Mouse (Mus musculus): ENCODE measurements around the gene Paqr7. TPM values are rescaled to one million over a fixed set of nuclear protein-coding genes. Genes with fewer than 3 reads are reported as not detected.

Gene Paqr7
- polyA plus RNA-seq, 1 experiment from 2014 or later: 0.57 TPM

- Histone ChIP-seq H3K4me2 (replicated peaks; ENCODE audit: low read depth, low read length) (no peak overlapping the region), H3K27ac (ENCODE audit: low read depth, low read length) (no peak overlapping the region)
Measured at GRCm38 (mm10) chr4:134546814-134547705, 50.6 kb downstream of the Paqr7 start.

DNA sequence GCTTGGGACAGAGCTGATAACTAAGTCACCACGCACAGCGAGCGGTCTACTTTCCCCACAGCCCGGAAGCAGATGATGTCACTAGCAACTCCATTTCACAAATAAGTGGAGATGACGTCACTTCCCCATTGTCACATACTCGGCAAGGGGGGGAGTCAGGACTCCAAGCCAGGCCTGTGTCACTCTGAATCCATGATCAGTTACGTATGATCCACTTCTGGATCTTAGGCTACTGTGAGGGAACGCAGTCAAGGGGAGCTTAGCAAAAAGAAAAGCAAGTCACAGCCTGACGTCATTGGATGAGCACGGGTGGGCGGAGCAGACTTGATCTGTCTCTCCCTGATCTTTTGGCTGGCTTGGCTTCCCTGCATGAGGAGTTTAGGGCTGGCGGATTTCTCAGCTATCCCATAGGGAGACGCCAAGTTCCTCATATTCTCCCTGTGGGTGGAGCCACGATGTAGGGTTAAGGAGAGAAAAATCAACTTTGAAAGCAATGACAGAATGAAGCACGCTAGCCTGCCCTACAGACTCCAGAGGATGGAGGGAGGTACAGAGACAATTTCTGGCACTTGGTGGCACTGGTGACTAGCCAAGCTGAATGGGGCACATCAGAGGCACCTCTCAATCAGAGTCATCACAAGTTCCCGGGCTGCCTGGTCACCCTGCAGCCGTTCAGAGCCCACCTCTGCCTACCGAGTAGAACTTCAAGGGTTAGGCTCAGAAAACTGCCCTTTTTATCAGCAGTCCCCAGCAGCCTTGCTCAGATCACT, 51.9 kb downstream of the Paqr7 start:
- H3K27me3 ChIP-seq (ENCODE audit: control insufficient read depth, insufficient read depth, low read length): no peaks in the 10 kb centered on the region
- H3K9me3 ChIP-seq (ENCODE audit: control insufficient read depth, low read length): peaks cover 6% of the 10 kb centered on the region; the same call in 1 of the 2 replicates
- 72% methylated on average over 18 of the region's 18 CpGs for WGBS
- no peak overlapping the region for H3K9ac ChIP-seq (ENCODE audit: low read depth, low read length)
- H3K27ac ChIP-seq (ENCODE audit: low read depth, low read length): no peak overlapping the region
- ATAC-seq (ENCODE audit: low FRiP score, low TSS enrichment): no peak
- 0 out of 2 replicates have a peak, but pooled peaks cover 9% of the 10 kb centered on the region for H3K4me1 ChIP-seq (ENCODE audit: control insufficient read depth, insufficient read depth, low read length)
- no peak overlapping the region for H3K4me2 ChIP-seq (replicated peaks; ENCODE audit: low read depth, low read length)
- H3K36me3 ChIP-seq (ENCODE audit: control insufficient read depth, insufficient read depth, low read length): peaks cover 35% of the 10 kb centered on the region
- H3K4me3 ChIP-seq (ENCODE audit: low read length): no peak overlapping the region

More at GRCm38 (mm10) chr4:134546814-134547705, 50.6 kb downstream of the Paqr7 start:
- Histone ChIP-seq H3K9ac (ENCODE audit: low read depth, low read length) (no peak overlapping the region; the same call in 1 of the 2 replicates), H3K4me3 (ENCODE audit: low read length) (no peak overlapping the region), H3K4me1 (ENCODE audit: control insufficient read depth, insufficient read depth, low read length) (0 out of 2 replicates have a peak, but pooled peaks cover 6% of the 10 kb centered on the region), H3K9me3 (ENCODE audit: control insufficient read depth, low read length) (peaks cover 6% of the 10 kb centered on the region; the same call in 1 of the 2 replicates), H3K27me3 (ENCODE audit: control insufficient read depth, insufficient read depth, low read length) (no peaks in the 10 kb centered on the region), H3K36me3 (ENCODE audit: control insufficient read depth, insufficient read depth, low read length) (peaks cover 46% of the 10 kb centered on the region)
- ATAC-seq (ENCODE audit: low FRiP score, low TSS enrichment): no peak
- 57% methylated on average over 9 of the region's 9 CpGs for WGBS

- H3K36me3 ChIP-seq (ENCODE audit: control insufficient read depth, insufficient read depth, low read length): peaks cover 27% of the 10 kb centered on the region
- 0 out of 2 replicates have a peak, but pooled peaks cover 9% of the 10 kb centered on the region for H3K4me1 ChIP-seq (ENCODE audit: control insufficient read depth, insufficient read depth, low read length)
- H3K9ac ChIP-seq (ENCODE audit: low read depth, low read length): no peak overlapping the region
- 98% methylated on average over 8 of the region's 8 CpGs for WGBS
- H3K9me3 ChIP-seq (ENCODE audit: control insufficient read depth, low read length): peaks cover 6% of the 10 kb centered on the region; the same call in 1 of the 2 replicates
- no peak overlapping the region for H3K4me3 ChIP-seq (ENCODE audit: low read length)
- ATAC-seq (ENCODE audit: low FRiP score, low TSS enrichment): no peak
- no peak overlapping the region for H3K4me2 ChIP-seq (replicated peaks; ENCODE audit: low read depth, low read length)
- no peak overlapping the region for H3K27ac ChIP-seq (ENCODE audit: low read depth, low read length)
- H3K27me3 ChIP-seq (ENCODE audit: control insufficient read depth, insufficient read depth, low read length): no peaks in the 10 kb centered on the region
Measured at GRCm38 (mm10) chr4:134549899-134550298, 53.4 kb downstream of the Paqr7 start.

DNA sequence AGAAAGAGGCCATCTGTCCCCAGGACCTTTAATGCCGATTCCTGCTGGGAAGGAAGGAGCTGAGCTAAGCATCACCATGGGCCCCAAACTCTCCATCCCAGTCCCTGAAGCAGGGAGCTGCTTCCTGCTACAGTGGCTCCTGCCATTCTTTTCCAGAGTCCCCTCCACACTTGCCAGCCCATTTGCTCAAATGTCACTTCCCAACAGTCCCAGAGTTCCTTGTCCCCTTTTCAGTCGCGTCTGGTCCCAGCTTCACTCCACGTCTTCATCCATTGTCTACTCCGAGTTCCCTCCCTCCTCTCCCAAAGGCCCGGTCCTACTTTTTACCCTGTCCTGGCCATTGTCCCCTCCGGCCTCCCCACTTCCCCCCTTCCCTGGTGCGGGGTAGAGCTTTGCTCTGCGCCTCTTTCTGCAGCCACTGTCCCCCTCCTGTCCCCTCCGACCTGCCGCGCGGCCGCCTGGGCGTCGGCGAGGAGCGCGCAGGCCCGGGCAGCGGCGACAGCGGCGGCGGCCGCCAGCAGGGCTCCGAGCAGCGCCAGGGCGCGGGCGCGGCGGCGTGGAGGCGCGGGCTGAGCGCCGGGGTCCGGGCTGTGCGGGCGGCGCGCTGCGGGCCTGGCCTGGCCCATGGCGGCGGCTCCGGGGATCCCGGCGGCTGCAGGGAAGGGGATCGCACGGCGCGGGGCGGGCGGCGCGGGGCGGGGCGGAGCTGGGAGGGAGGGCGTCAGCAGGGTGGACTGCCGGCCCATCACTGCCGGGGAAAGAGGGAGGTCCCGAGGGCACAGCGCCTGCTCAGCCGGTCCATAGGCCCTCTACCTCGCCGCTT, 55.2 kb downstream of the Paqr7 start, which contains the start of gene Selenon:
Gene Selenon (minus strand): TSS at position 673 of the 823 bp plus-strand sequence.
- under 1% methylated on average over 56 of the region's 67 CpGs for WGBS
- Histone ChIP-seq H3K27ac (ENCODE audit: low read depth, low read length) (peak within 1 kb of the TSS; percentile 73; the same call in 1 of the 2 replicates), H3K27me3 (ENCODE audit: control insufficient read depth, insufficient read depth, low read length) (no peaks in the 10 kb centered on the region), H3K4me3 (ENCODE audit: low read length) (peak within 1 kb of the TSS; percentile 76), H3K9me3 (ENCODE audit: control insufficient read depth, low read length) (peaks cover 6% of the 10 kb centered on the region; the same call in 1 of the 2 replicates), H3K9ac (ENCODE audit: low read depth, low read length) (peak within 1 kb of the TSS; percentile 95), H3K36me3 (ENCODE audit: control insufficient read depth, insufficient read depth, low read length) (peaks cover 13% of the 10 kb centered on the region), H3K4me1 (ENCODE audit: control insufficient read depth, insufficient read depth, low read length) (0 out of 2 replicates have a peak, but pooled peaks cover 9% of the 10 kb centered on the region), H3K4me2 (replicated peaks; ENCODE audit: low read depth, low read length) (peak within 1 kb of the TSS; percentile 78)
- ATAC-seq (ENCODE audit: low FRiP score, low TSS enrichment): peak; percentile 91

GRCm38 (mm10) chr4:134553631-134554030, 57.1 kb downstream of the Paqr7 start:
- Histone ChIP-seq H3K36me3 (ENCODE audit: control insufficient read depth, insufficient read depth, low read length) (peaks cover 4% of the 10 kb centered on the region; the same call in 1 of the 2 replicates), H3K9ac (ENCODE audit: low read depth, low read length) (no peak overlapping the region), H3K4me1 (ENCODE audit: control insufficient read depth, insufficient read depth, low read length) (0 out of 2 replicates have a peak, but pooled peaks cover 9% of the 10 kb centered on the region), H3K4me3 (ENCODE audit: low read length) (no peak overlapping the region), H3K4me2 (replicated peaks; ENCODE audit: low read depth, low read length) (no peak overlapping the region), H3K9me3 (ENCODE audit: control insufficient read depth, low read length) (peaks cover 6% of the 10 kb centered on the region; the same call in 1 of the 2 replicates), H3K27me3 (ENCODE audit: control insufficient read depth, insufficient read depth, low read length) (no peaks in the 10 kb centered on the region), H3K27ac (ENCODE audit: low read depth, low read length) (no peak overlapping the region)
- ATAC-seq (ENCODE audit: low FRiP score, low TSS enrichment): no peak
- 88% methylated on average over 1 of the region's 1 CpGs for WGBS

DNA sequence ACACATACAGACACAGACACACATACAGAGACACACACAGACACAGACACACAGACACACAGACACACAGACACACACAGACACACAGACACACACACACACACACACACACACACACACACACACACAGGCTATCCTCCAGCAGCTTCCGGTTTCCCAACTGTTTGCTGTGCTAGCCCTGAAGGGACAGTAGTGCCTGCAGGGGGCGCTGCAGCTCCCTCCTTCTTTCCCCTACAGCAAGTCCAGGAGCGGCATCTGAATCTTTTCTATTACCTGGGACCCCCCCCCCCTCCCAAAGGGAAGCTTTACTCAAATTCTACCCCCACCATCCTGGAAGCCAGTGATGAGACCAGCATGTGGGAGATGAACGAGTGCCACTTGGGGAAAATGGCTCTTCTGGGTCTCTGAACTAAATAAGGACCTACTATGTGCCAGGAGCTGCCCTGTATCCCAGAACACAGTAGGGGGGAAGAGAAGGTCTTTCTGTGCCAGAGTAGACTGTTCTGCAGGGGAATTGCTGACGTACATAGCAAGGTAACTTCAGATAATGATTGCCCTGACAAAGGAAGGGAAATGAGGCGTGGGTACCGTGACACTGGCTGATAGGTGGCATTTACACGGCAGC, 59.6 kb downstream of the Paqr7 start:
- no peaks in the 10 kb centered on the region for H3K9me3 ChIP-seq (ENCODE audit: control insufficient read depth, low read length)
- no peak overlapping the region for H3K27ac ChIP-seq (ENCODE audit: low read depth, low read length)
- H3K36me3 ChIP-seq (ENCODE audit: control insufficient read depth, insufficient read depth, low read length): no peaks in the 10 kb centered on the region
- no peak for ATAC-seq (ENCODE audit: low FRiP score, low TSS enrichment)
- no peak overlapping the region for H3K9ac ChIP-seq (ENCODE audit: low read depth, low read length)
- H3K4me1 ChIP-seq (ENCODE audit: control insufficient read depth, insufficient read depth, low read length): 0 out of 2 replicates have a peak, but pooled peaks cover 7% of the 10 kb centered on the region
- no peaks in the 10 kb centered on the region for H3K27me3 ChIP-seq (ENCODE audit: control insufficient read depth, insufficient read depth, low read length)
- 51% methylated on average over 8 of the region's 8 CpGs for WGBS
- no peak overlapping the region for H3K4me3 ChIP-seq (ENCODE audit: low read length)
- no peak overlapping the region for H3K4me2 ChIP-seq (replicated peaks; ENCODE audit: low read depth, low read length)

DNA sequence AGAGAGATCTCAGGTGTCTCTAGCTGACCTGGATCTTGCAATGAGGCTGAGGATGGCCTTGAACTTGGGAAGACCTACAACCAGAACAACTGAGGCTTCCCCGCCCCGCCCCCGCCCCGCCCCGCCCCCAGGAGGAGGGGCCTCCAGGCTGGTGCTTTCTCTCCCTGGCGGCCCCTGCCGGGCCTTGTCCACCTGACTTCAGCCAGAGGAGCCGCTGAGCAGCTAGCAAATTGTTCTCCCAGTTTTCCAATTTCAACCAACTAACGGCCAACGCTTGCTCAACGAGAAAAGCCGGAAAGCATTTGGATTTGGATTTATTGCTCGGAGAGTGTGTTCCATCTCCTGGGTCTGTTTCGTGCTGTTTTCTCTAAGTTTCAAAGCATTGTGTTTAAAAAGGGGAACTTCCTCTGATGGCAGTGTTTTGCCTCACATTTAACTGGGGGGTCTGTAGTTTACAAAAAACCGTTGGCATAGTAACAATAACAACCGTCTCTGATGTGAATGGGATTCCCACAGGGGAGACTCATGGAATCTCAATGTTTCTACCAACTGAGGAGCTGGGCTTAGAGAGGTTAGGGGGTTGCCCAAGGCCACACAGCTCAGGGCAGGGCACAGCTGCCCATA, 61.2 kb downstream of the Paqr7 start:
- no peak for ATAC-seq (ENCODE audit: low FRiP score, low TSS enrichment)
- Histone ChIP-seq H3K36me3 (ENCODE audit: control insufficient read depth, insufficient read depth, low read length) (no peaks in the 10 kb centered on the region), H3K4me3 (ENCODE audit: low read length) (no peak overlapping the region), H3K9ac (ENCODE audit: low read depth, low read length) (no peak overlapping the region), H3K9me3 (ENCODE audit: control insufficient read depth, low read length) (no peaks in the 10 kb centered on the region), H3K27ac (ENCODE audit: low read depth, low read length) (no peak overlapping the region), H3K27me3 (ENCODE audit: control insufficient read depth, insufficient read depth, low read length) (no peaks in the 10 kb centered on the region), H3K4me1 (ENCODE audit: control insufficient read depth, insufficient read depth, low read length) (no peaks in the 10 kb centered on the region), H3K4me2 (replicated peaks; ENCODE audit: low read depth, low read length) (no peak overlapping the region)
- 19% methylated on average over 15 of the region's 16 CpGs for WGBS
